Mouse (Mus musculus): ENCODE results near the gene Olfr692. TPM values are rescaled to one million over a fixed set of nuclear protein-coding genes. Genes with fewer than 3 reads are reported as not detected.
A peak's percentile ranks its signal among the peaks of the same experiment; 100 is the strongest.
"Not testable (repeated sequence)": the region's sequence is repeated elsewhere in the genome, so short reads cannot be mapped to it uniquely, and the experiment has no call there.

Olfr692 gene
- polyA plus RNA-seq (2015; fragmentation: Nextera tagmentation; extraction: Ambion mirVana) = not detected in 2 replicates

- 97% methylated on average over 1 of the region's 1 CpGs for WGBS
These were observed at the start of gene Olfr692 for GRCm38 (mm10) chr7:105367930-105368329. Olfr692 (plus strand) TSS chr7:105368230.

GRCm38 (mm10) chr7:105325302-105325701 lies 42.7 kb upstream of the Olfr692 start:
- ATAC-seq (ENCODE audit: low FRiP score) = no peak
- H3K27ac ChIP-seq = no peak overlapping the region
- H3K36me3 ChIP-seq = no peaks in the 10 kb centered on the region
- H3K4me1 ChIP-seq (replicated peaks) = no peaks in the 10 kb centered on the region
- WGBS = 76% methylated on average over 2 of the region's 2 CpGs
- no peaks in the 10 kb centered on the region for H3K27me3 ChIP-seq
- no peak overlapping the region for H3K4me3 ChIP-seq
- no peaks in the 10 kb centered on the region for H3K9me3 ChIP-seq
- no peak overlapping the region for H3K9ac ChIP-seq
- no peak overlapping the region for H3K4me2 ChIP-seq

More at GRCm38 (mm10) chr7:105367930-105368329, at the start of gene Olfr692:
- no peak for ATAC-seq (ENCODE audit: low FRiP score)
- Histone ChIP-seq H3K27ac (no peak within 1 kb of the TSS), H3K9ac (no peak within 1 kb of the TSS), H3K9me3 (no peaks in the 10 kb centered on the region), H3K4me1 (replicated peaks) (no peaks in the 10 kb centered on the region), H3K4me3 (no peak within 1 kb of the TSS), H3K36me3 (peaks cover 17% of the 10 kb centered on the region), H3K27me3 (no peaks in the 10 kb centered on the region), H3K4me2 (no peak within 1 kb of the TSS)

- Histone ChIP-seq H3K36me3 (no peaks in the 10 kb centered on the region), H3K9ac (no peak within 1 kb of the TSS), H3K27ac (no peak within 1 kb of the TSS), H3K4me3 (no peak within 1 kb of the TSS), H3K27me3 (no peaks in the 10 kb centered on the region), H3K9me3 (no peaks in the 10 kb centered on the region), H3K4me1 (replicated peaks) (no peaks in the 10 kb centered on the region), H3K4me2 (no peak within 1 kb of the TSS)
- no peak for ATAC-seq (ENCODE audit: low FRiP score)
- 82% methylated on average over 1 of the region's 1 CpGs for WGBS
These were observed 34.0 kb upstream of the Olfr692 start, which contains the start of gene Olfr690 for GRCm38 (mm10) chr7:105334004-105334403. Olfr690 (minus strand) TSS chr7:105334104.

- WGBS = 71% methylated on average over 1 of the region's 1 CpGs
These were observed 25.9 kb upstream of the Olfr692 start, which contains the start of gene Olfr691 for GRCm38 (mm10) chr7:105342170-105342569. Olfr691 (minus strand) TSS chr7:105342270.

GRCm38 (mm10) chr7:105342752-105343151 lies 25.3 kb upstream of the Olfr692 start:
- no peaks in the 10 kb centered on the region for H3K9me3 ChIP-seq
- 77% methylated on average over 2 of the region's 2 CpGs for WGBS

More at GRCm38 (mm10) chr7:105342170-105342569, 25.9 kb upstream of the Olfr692 start, which contains the start of gene Olfr691:
- Histone ChIP-seq H3K4me3 (no peak within 1 kb of the TSS), H3K9me3 (no peaks in the 10 kb centered on the region), H3K9ac (no peak within 1 kb of the TSS), H3K4me2 (no peak within 1 kb of the TSS), H3K27me3 (no peaks in the 10 kb centered on the region), H3K4me1 (replicated peaks) (no peaks in the 10 kb centered on the region), H3K36me3 (no peaks in the 10 kb centered on the region), H3K27ac (no peak within 1 kb of the TSS)
- ATAC-seq (ENCODE audit: low FRiP score) = no peak

GRCm38 (mm10) chr7:105356064-105356463 lies 12.0 kb upstream of the Olfr692 start:
- not testable (repeated sequence) for H3K4me3 ChIP-seq; H3K9ac ChIP-seq; H3K4me2 ChIP-seq; H3K9me3 ChIP-seq; H3K4me1 ChIP-seq (replicated peaks); H3K27me3 ChIP-seq; H3K36me3 ChIP-seq; H3K27ac ChIP-seq
- no CpG with 5 or more reads among the region's 5 CpGs for WGBS
- peak; percentile 77 for ATAC-seq (ENCODE audit: low FRiP score)

More at GRCm38 (mm10) chr7:105342752-105343151, 25.3 kb upstream of the Olfr692 start:
- no peak overlapping the region for H3K4me3 ChIP-seq
- H3K27ac ChIP-seq = no peak overlapping the region
- H3K36me3 ChIP-seq = no peaks in the 10 kb centered on the region
- no peak overlapping the region for H3K9ac ChIP-seq
- no peak overlapping the region for H3K4me2 ChIP-seq
- ATAC-seq (ENCODE audit: low FRiP score) = no peak
- no peaks in the 10 kb centered on the region for H3K27me3 ChIP-seq
- no peaks in the 10 kb centered on the region for H3K4me1 ChIP-seq (replicated peaks)

- ATAC-seq (ENCODE audit: low FRiP score) = peak; percentile 98
- not testable (repeated sequence) for H3K4me1 ChIP-seq (replicated peaks); H3K4me3 ChIP-seq; H3K9ac ChIP-seq; H3K27ac ChIP-seq; H3K9me3 ChIP-seq; H3K27me3 ChIP-seq; H3K4me2 ChIP-seq; H3K36me3 ChIP-seq
- 98% methylated on average over 1 of the region's 2 CpGs for WGBS
These were observed 11.5 kb upstream of the Olfr692 start for GRCm38 (mm10) chr7:105356487-105356886.

- H3K27me3 ChIP-seq = no peaks in the 10 kb centered on the region
- no peak overlapping the region for H3K4me3 ChIP-seq
- no peak for ATAC-seq (ENCODE audit: low FRiP score)
- H3K27ac ChIP-seq = no peak overlapping the region
- no peak overlapping the region for H3K4me2 ChIP-seq
- no peak overlapping the region for H3K9ac ChIP-seq
- whole genome bisulfite sequencing = 90% methylated on average over 2 of the region's 2 CpGs
- H3K36me3 ChIP-seq = no peaks in the 10 kb centered on the region
- no peaks in the 10 kb centered on the region for H3K4me1 ChIP-seq (replicated peaks)
- no peaks in the 10 kb centered on the region for H3K9me3 ChIP-seq
These were observed 6.3 kb upstream of the Olfr692 start for GRCm38 (mm10) chr7:105361713-105362112.

- 82% methylated on average over 5 of the region's 5 CpGs for WGBS
- ATAC-seq (ENCODE audit: low FRiP score) = no peak
- Histone ChIP-seq H3K4me3 (no peak overlapping the region), H3K27me3 (no peaks in the 10 kb centered on the region), H3K4me1 (replicated peaks) (no peaks in the 10 kb centered on the region), H3K36me3 (peaks cover 11% of the 10 kb centered on the region), H3K27ac (no peak overlapping the region), H3K9me3 (no peaks in the 10 kb centered on the region), H3K4me2 (no peak overlapping the region), H3K9ac (no peak overlapping the region)
These were observed 762 bp upstream of the Olfr692 start for GRCm38 (mm10) chr7:105367268-105367667.

GRCm38 (mm10) chr7:105368521-105368920 lies 491 bp downstream of the Olfr692 start:
- no peak overlapping the region for H3K4me2 ChIP-seq
- ATAC-seq (ENCODE audit: low FRiP score) = no peak
- H3K9me3 ChIP-seq = no peaks in the 10 kb centered on the region
- H3K36me3 ChIP-seq = peaks cover 23% of the 10 kb centered on the region
- no peaks in the 10 kb centered on the region for H3K27me3 ChIP-seq
- no peaks in the 10 kb centered on the region for H3K4me1 ChIP-seq (replicated peaks)
- H3K4me3 ChIP-seq = no peak overlapping the region
- 97% methylated on average over 4 of the region's 4 CpGs for WGBS
- no peak overlapping the region for H3K27ac ChIP-seq
- H3K9ac ChIP-seq = no peak overlapping the region

GRCm38 (mm10) chr7:105372912-105373311 lies 4.9 kb downstream of the Olfr692 start:
- Histone ChIP-seq H3K4me2 (no peak overlapping the region), H3K36me3 (peaks cover 59% of the 10 kb centered on the region), H3K27ac (no peak overlapping the region)

GRCm38 (mm10) chr7:105373509-105373908 lies 5.5 kb downstream of the Olfr692 start:
- H3K27ac ChIP-seq = no peak overlapping the region
- no peak for ATAC-seq (ENCODE audit: low FRiP score)
- H3K4me1 ChIP-seq (replicated peaks) = no peaks in the 10 kb centered on the region
- H3K9me3 ChIP-seq = no peaks in the 10 kb centered on the region
- no peak overlapping the region for H3K4me2 ChIP-seq
- H3K27me3 ChIP-seq = no peaks in the 10 kb centered on the region
- peaks cover 65% of the 10 kb centered on the region for H3K36me3 ChIP-seq
- no peak overlapping the region for H3K9ac ChIP-seq
- no peak overlapping the region for H3K4me3 ChIP-seq
- 95% methylated on average over 4 of the region's 4 CpGs for WGBS

More at GRCm38 (mm10) chr7:105372912-105373311, 4.9 kb downstream of the Olfr692 start:
- no peak overlapping the region for H3K9ac ChIP-seq
- no peaks in the 10 kb centered on the region for H3K4me1 ChIP-seq (replicated peaks)
- H3K27me3 ChIP-seq = no peaks in the 10 kb centered on the region
- H3K9me3 ChIP-seq = no peaks in the 10 kb centered on the region
- 93% methylated on average over 1 of the region's 1 CpGs for WGBS
- H3K4me3 ChIP-seq = no peak overlapping the region
- ATAC-seq (ENCODE audit: low FRiP score) = no peak

GRCm38 (mm10) chr7:105373976-105374375 lies 5.9 kb downstream of the Olfr692 start:
- Histone ChIP-seq H3K27ac (no peak overlapping the region), H3K36me3 (peaks cover 70% of the 10 kb centered on the region), H3K9me3 (no peaks in the 10 kb centered on the region), H3K4me2 (no peak overlapping the region), H3K27me3 (no peaks in the 10 kb centered on the region), H3K9ac (no peak overlapping the region), H3K4me1 (replicated peaks) (no peaks in the 10 kb centered on the region), H3K4me3 (no peak overlapping the region)
- no peak for ATAC-seq (ENCODE audit: low FRiP score)
- 95% methylated on average over 3 of the region's 3 CpGs for WGBS

All from hindbrain, embryonic 13.5 days (tissue).